Mouse (Mus musculus) adipocyte (in vitro differentiated cells): ENCODE measurements around the gene Add2.

Source experiments
- DNase-seq: peaks from one replicate; pipeline ENCODE4 v3.0.0-alpha.2; 2016; ENCODE audit warnings: low spot score

The Add2 gene

DNA sequence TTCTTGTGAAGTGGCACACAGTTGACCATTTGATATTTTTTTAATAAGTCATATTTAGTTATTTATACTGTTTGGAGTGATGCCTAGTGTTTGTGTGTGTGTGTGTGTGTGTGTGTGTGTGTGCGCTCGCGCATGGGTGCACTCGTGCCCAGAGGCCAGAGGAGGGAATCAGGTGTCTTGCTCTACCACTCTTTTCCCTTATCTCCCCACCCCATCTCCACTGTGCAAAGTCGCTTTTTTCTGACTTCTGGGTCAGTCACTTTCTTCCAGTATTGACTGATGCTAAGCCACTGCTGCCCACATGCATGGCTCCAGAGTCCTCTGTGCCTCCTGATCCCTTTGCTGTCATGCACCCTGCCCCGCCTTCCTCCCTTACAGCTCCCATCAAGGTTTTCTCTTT, 112.8 kb downstream of the Add2 start:
- DNase-seq = no peak

DNA sequence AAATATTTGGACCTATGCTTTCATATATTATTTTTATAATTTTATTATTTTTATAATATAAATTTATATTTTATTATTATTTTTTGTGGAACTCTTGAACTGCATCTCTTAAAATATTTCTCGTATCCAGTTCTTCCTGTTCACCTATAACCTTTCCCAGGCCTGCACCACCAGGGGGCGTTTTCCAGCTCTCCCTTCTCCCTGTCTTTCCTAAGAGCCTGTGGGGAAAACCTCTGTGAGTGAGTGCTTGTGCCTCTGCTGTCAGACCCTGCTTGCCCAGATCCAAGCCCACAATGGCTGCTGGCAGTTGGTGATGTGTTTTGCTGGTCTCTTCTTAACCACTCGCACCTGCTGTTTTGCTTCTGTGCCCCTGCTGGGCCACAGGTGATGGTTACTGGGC, 113.3 kb downstream of the Add2 start:
- DNase-seq = peak; percentile 76

DNA sequence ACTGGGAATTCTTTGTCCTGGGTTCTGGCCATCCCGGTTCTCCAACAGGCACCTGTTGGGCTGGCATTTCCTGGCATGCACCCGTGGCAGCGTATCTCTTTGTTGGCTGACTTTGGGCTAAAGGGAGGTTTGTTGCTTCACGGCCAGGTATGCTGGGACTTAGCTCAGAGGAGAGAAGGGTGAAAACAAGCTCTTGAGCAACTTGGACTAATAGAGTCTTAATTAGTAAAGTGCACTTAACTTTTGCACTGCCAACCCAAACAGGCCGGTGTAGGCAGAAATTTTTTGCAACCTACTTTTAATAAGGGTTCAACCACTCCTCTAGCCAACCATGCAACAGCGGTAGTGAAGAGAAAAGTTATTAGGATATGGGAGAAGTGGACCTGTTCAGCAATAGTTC, 116.5 kb downstream of the Add2 start:
- DNase-seq = no peak

DNA sequence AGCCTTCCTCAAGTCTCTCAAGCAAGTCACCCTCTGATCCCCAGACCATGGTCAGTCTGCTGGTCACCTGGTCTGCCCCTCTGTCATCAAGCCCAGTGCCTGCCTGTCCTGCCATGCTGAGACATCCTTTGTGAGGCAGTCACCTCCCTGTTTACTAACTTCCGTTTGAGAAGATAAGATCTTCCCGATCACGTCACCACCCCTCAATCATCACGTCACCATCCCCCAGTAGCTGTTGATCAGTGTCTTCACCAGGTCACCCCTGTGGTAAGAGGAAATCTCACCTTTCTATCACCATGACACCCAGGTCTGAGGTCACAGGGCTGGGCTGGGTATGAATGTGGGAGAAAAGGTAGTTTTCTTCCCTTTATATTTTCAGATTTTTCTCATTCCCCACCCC, 120.0 kb downstream of the Add2 start:
- DNase-seq = no peak

DNA sequence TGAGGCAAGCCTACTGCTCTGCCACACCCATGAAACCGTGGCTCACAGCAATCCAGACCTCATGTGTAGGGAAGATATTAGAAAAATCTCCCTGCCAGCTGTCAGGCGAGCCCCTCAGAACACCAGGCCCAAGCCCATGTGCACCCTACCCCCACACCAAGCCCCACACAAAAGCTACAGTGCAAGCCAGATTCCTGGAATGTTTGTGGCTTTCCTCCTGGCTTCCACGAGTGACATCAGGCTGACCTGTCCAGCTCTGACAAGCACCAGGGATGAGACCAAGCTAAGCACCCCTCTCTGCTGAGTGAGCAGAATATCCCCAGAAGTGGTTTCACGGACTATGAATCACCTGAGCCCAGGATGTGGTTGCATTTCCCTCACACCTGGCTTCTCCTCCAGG, 120.5 kb downstream of the Add2 start:
- DNase-seq = no peak

DNA sequence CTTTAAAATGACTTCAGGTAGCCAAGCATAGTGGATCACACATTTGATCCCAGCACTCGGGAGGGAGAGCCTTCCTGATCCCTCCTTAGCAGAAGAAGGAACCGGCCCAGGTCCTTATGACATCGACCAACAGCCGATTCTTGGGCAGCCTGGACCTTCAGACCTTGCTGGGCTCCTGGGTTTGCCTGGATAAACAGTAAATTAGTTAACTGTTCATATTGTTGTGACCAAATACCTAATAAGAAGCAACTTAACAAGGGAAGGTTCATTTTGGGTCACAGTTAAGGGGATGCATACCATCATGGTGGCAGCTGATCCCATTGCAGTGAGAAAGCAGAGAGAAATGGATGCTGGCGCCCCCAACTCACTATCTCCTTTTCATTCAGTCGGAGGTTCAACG, 124.2 kb downstream of the Add2 start:
- no peak for DNase-seq

DNA sequence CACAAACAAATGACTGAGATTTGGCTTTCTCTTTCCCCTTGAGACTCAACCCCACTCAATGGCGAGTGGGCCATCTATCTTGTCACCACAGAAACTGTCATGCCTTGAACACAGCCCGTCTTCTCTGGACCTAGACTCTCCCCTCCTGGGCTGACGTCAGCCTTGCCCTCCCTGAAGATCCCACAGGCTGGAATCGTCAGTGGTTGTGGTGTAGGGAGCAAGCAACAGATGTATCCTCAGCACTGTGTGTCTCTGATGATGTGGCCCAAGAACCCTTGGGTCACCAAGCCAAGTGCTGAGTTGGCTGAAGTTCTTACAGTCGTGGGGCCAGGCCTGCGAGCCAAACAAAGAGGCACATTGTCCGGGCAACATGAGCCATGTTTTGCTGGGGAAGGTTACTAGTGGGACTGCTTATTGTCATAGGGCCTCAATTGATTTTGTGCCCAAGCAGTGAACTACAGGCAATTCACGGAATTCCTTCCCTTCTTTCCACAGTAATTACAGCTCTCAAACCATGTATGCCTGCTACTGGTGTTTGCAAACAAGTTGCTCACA, 125.0 kb downstream of the Add2 start:
- peak; percentile 91 for DNase-seq

DNA sequence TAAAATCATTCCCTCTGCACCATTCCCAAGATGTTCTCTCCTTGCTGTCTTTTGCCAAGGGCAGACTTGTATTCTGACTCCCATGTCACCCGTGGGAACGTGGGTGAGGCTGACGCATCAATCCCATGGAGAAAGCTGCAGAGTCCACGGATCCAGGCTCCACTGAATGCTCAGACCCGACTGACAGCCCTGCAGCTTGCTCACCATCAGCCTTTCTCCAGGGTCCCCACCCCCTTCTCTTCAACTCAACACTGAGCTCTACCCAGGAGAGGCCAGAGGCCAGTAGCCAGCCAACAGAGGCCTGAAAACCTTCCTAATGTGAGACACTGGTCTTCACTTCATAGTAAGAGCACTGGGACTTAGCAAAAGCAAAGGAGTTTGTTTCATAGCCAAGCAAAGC, 125.5 kb downstream of the Add2 start:
- peak; percentile 87 for DNase-seq

DNA sequence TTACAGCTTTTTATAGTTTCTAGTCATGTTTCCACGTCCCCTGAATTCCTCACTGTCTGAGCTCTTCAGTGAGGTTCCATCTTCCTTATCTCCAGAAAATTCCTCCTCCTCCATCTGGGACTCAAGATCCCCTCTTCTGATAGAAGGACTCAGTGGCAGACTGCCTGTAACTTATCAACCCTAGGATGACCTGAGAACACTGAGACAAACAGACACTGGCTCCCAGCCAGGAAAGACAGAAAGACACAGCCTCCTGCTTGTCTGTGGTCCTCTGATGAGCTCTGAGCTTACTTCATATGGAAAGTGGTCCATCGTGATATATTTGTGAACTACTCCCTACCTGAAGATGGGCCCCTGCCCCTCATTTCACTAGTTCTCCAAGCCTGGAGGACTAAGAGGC, 126.0 kb downstream of the Add2 start:
- peak; percentile 72 for DNase-seq

DNA sequence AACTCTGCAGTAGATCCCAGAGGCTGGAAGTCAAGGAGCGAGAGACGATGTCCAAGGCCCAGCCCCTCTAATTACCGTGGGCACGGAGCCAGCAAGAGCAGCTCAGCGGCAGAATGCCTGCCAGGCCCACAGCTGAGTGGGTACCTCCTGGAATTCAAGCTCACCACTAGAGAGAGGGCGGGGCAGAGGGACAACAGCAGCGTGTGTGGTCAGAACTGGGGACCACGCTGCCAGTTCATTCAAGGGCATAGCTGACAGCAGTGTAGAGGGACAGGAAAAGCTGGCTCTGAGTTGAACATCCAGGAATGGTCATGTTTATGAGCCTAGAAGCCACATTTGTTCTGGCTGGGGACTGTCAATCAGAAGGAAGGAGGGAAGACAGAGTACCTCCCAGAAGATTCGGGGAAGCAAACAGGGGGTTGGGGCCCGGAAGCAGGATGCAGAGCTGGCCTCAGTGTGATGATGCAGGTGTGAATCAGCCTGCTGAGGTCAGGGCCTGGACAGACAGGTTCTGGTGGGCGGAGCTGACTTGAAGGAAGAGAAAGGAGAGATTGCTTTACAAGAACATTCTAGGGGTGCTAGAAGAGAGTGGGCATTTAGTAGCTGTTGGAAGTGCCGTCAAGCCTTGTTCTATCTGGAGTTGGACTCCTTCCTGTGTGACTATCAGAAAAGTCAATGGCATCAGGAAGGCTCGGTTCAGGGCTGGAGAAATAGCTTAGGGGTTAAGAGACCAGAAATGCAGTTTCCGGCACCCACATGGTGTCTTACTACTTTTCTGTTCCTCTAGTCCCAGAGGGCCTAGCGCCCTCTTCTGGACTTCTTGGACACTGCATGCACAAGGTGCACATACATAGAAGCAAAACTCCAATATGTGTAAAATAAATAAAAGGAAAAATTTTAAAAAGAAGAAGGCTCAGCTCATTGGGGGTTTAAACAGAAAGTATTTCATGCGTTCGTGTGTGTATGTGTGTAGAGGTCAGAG, 129.1 kb downstream of the Add2 start:
- no peak for DNase-seq

DNA sequence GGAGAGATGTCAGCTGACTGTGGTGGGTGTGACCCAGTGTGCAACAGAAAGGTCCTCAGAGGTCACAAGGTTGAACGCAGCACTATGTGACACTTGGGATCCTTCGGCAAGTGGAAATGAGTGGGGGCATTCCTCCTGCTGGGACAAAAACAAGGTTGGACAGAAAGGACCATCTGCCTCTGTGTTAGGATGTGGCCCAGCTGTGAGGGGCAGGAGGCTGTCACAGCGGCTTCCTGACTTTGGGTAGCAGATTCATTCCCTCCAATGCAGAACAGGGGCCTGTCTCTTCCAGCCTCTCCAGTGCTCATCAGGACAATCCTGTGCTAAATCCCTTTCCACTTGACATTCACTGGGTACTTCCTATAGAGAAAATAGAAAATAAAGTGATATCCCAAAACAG, 132.4 kb downstream of the Add2 start:
- DNase-seq = no peak

DNA sequence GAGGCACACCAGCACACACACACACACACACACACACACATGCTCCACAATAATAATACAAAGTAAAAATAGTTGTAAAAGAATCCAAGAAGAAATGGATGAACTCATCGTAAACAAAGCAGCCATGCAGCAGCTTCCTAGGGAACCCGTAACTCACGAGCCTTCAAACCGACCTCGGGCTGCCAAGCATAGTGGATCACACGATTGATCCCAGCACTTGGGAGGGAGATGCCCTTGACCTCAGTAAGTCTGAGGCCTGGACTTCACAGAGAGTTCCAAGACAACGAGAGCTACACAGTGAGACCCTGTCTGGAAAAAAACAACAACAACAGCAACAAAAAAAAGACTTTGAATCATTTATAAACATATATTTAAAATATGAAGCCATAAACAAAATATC, 133.1 kb downstream of the Add2 start:
- no peak for DNase-seq

DNA sequence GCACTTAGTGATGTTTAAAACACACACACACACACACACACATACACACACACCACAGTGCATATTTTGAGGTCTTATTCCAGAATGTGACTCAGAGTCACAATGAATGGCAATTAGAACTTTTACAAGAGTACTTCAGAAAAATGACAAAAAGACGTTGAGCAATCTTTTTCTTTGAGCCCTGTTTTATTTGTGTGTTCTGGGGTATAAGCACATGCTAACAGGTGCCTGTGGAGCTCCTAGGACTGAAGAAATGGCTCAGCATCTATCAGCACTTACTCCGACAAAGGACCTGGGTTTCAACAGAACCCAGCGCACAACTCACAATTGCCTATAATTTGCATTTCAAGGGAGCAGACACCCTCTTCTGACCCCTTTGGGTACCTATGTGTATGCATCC, 135.5 kb downstream of the Add2 start:
- no peak for DNase-seq

DNA sequence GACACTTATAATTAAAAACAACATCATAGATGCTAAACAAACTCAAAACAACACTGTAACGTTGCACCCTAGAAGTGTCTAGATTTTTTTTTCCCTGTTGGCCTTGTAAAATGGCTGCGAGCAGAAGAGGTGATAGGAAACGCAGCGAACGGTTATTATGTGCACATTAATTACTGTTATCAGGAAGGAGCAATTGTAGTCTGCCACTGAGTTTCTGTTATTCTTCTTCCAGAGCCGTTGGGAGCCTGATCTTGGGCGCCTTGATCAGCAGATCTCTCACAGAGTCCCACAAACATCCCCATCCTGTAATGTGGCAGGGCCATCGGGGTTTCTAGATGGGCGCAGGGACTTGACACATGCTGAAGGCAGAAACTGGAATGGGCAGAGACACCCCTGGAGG, 137.9 kb downstream of the Add2 start:
- no peak for DNase-seq

DNA sequence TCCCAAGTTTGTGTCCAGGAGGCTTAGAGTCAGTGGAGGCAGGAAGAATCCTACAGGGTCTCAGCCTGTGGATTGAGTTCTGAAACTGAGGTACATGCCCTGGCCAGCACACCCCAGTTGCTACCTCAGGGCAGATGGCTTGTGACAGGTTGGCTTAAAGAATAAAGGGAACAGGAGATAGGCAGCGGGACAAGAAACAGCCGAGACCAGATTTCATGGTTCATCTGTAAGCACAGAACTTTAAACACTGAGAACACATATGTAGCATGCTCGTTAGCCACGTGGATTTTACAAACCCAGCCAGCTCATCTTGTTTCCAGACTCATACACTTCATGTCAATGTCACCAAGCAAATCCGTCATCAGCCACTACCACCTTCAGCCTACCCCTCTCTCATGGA, 139.4 kb downstream of the Add2 start:
- no peak for DNase-seq

DNA sequence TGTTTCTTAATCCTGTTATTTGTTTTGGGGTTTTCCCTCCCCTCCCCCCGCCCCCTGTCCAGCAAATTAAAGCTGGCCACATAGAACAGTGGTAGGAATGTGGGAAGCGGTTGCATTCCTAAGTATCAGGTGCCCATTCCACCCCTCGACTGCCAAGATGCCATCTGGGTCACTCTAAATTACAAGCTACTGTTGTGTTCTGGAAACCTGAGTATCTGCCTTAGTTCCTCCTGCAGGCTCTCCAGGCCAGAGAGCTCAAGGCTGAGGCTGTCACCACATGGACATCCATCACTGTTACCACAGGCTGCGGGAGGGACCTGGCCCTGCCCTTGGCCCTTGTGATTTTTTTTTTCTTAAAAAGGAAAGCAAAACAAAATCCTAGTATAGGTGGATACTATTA, 140.7 kb downstream of the Add2 start:
- no peak for DNase-seq
